Mouse (Mus musculus): ENCODE measurements at regions not wholly inside any gene's neighbourhood (a gene's known extent, or its start where the extent isn't known, plus 50 kb on each side); places are given as distances from the start of the nearest gene placed in this dataset.

DNA sequence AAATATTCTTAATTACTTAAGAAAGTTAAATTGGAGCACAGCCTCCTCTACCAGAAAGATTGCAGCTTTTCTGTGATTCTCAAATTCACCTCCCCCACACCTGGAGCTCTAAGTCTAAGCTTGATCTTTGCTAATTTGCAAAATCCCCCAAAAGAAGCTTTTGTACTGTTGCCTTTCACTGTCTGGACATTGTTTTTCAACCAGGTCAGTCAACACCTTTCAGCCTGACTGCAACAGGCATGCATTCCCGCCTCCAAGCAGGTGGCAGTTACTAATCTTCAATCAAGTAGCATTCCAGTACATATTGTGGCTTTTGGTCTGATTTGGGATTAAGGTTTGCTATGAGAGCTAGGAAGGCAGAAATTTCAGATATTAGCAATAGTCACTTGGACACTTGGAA, 717.4 kb upstream of the Gm5150 start:
- no peak overlapping the region for H3K9ac ChIP-seq (ENCODE audit: insufficient read depth, low read depth, low read length, poor library complexity, severe bottlenecking)
- no peaks in the 10 kb centered on the region; the same call in 1 of the 2 replicates for H3K36me3 ChIP-seq (ENCODE audit: control insufficient read depth, insufficient read depth, low read length, poor library complexity, severe bottlenecking)
- H3K4me3 ChIP-seq (ENCODE audit: insufficient read depth in 1 of 2, low read depth in 1 of 2, low read length in 2 of 2, poor library complexity in 1 of 2, severe bottlenecking in 1 of 2) = no peak overlapping the region
- H3K27ac ChIP-seq (ENCODE audit: insufficient read depth, low read depth, low read length, poor library complexity, severe bottlenecking) = peak overlapping the region; percentile 92; the same call in 1 of the 2 replicates
- in situ Hi-C loops (cut with MboI; ENCODE audit: low sequenced_read_pairs in 2 of 2, unreplicated experiment in 2 of 2) = no loop called here
- no peaks in the 10 kb centered on the region for H3K9me3 ChIP-seq (ENCODE audit: control insufficient read depth, insufficient read depth, low read depth, low read length)
- peaks cover 0 to 7% of the 10 kb centered on the region in 2 experiments; a peak in 2 of 4 replicates for H3K4me1 ChIP-seq (ENCODE audit: control insufficient read depth in 2 of 2, insufficient read depth in 2 of 2, low read length in 2 of 2, poor library complexity in 1 of 2)
- TF ChIP-seq ZNF384 (IDR thresholded peaks at IDR 0.05; ENCODE audit: low read depth, low read length) (no peak), CHD2 (IDR thresholded peaks at IDR 0.05; ENCODE audit: low read depth, low read length) (no peak), MAFK (IDR thresholded peaks at IDR 0.05; ENCODE audit: insufficient read depth, low read depth, low read length) (no peak), ZC3H11A (IDR thresholded peaks at IDR 0.05; ENCODE audit: borderline replicate concordance, low read depth, low read length) (no peak)
- DNase-seq (ENCODE audit: low read depth, low spot score) = peak; percentile 34

GRCm38 (mm10) chr3:16690955-16691354, 684.7 kb upstream of the Gm5150 start:
- Histone ChIP-seq H3K9me3 (ENCODE audit: control insufficient read depth, insufficient read depth, low read depth, low read length) (no peaks in the 10 kb centered on the region), H3K36me3 (ENCODE audit: control insufficient read depth, insufficient read depth, low read length, poor library complexity, severe bottlenecking) (no peaks in the 10 kb centered on the region), H3K27ac (ENCODE audit: insufficient read depth, low read depth, low read length, poor library complexity, severe bottlenecking) (no peak overlapping the region), H3K4me1 (ENCODE audit: control insufficient read depth in 2 of 2, insufficient read depth in 2 of 2, low read length in 2 of 2, poor library complexity in 1 of 2) (no peaks in the 10 kb centered on the region), H3K9ac (ENCODE audit: insufficient read depth, low read depth, low read length, poor library complexity, severe bottlenecking) (no peak overlapping the region), H3K4me3 (ENCODE audit: insufficient read depth in 1 of 2, low read depth in 1 of 2, low read length in 2 of 2, poor library complexity in 1 of 2, severe bottlenecking in 1 of 2) (no peak overlapping the region)
- TF ChIP-seq ZNF384 (IDR thresholded peaks at IDR 0.05; ENCODE audit: low read depth, low read length) (no peak), CHD2 (IDR thresholded peaks at IDR 0.05; ENCODE audit: low read depth, low read length) (no peak), HCFC1 (IDR thresholded peaks at IDR 0.05; ENCODE audit: borderline replicate concordance, insufficient read depth, low read length) (no peak), ZC3H11A (IDR thresholded peaks at IDR 0.05; ENCODE audit: borderline replicate concordance, low read depth, low read length) (no peak), MAFK (IDR thresholded peaks at IDR 0.05; ENCODE audit: insufficient read depth, low read depth, low read length) (no peak)
- in situ Hi-C loops (cut with MboI; ENCODE audit: low sequenced_read_pairs in 2 of 2, unreplicated experiment in 2 of 2) = no loop called here
- DNase-seq (ENCODE audit: low read depth, low spot score) = no peak

DNA sequence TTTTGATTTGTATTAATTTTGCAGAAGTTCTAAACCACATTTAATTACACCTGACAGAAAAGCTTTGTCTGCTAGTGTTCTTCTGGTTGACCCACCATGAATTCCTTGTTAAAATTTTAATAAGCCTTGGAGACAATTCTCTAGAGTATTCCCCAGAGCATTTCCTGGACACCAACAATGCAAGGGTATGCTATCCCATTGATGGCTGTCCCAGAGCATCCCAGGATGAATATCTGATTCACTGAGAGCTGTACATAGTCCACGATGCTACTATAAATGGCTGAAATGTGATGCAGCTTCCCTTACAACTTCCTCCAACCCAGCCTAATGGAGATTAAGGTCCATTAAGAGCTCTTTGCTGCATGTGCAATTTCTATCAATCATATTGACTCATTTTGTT, 682.7 kb upstream of the Gm5150 start:
- H3K9ac ChIP-seq (ENCODE audit: insufficient read depth, low read depth, low read length, poor library complexity, severe bottlenecking) = no peak overlapping the region
- DNase-seq (ENCODE audit: low read depth, low spot score) = no peak
- no peaks in the 10 kb centered on the region for H3K36me3 ChIP-seq (ENCODE audit: control insufficient read depth, insufficient read depth, low read length, poor library complexity, severe bottlenecking)
- H3K4me3 ChIP-seq (ENCODE audit: insufficient read depth in 1 of 2, low read depth in 1 of 2, low read length in 2 of 2, poor library complexity in 1 of 2, severe bottlenecking in 1 of 2) = no peak overlapping the region
- H3K9me3 ChIP-seq (ENCODE audit: control insufficient read depth, insufficient read depth, low read depth, low read length) = no peaks in the 10 kb centered on the region
- no peak for TF ChIP-seq ZC3H11A (IDR thresholded peaks at IDR 0.05; ENCODE audit: borderline replicate concordance, low read depth, low read length)
- no peak for TF ChIP-seq MAFK (IDR thresholded peaks at IDR 0.05; ENCODE audit: insufficient read depth, low read depth, low read length)
- TF ChIP-seq HCFC1 (IDR thresholded peaks at IDR 0.05; ENCODE audit: borderline replicate concordance, insufficient read depth, low read length) = no peak
- no peak for TF ChIP-seq ZNF384 (IDR thresholded peaks at IDR 0.05; ENCODE audit: low read depth, low read length)
- TF ChIP-seq CHD2 (IDR thresholded peaks at IDR 0.05; ENCODE audit: low read depth, low read length) = no peak
- no peaks in the 10 kb centered on the region for H3K4me1 ChIP-seq (ENCODE audit: control insufficient read depth in 2 of 2, insufficient read depth in 2 of 2, low read length in 2 of 2, poor library complexity in 1 of 2)
- H3K27ac ChIP-seq (ENCODE audit: insufficient read depth, low read depth, low read length, poor library complexity, severe bottlenecking) = no peak overlapping the region
- in situ Hi-C loops (cut with MboI; ENCODE audit: low sequenced_read_pairs in 2 of 2, unreplicated experiment in 2 of 2) = no loop called here

- no peak for DNase-seq (ENCODE audit: low read depth, low spot score)
- Histone ChIP-seq H3K4me1 (ENCODE audit: control insufficient read depth in 2 of 2, insufficient read depth in 2 of 2, low read length in 2 of 2, poor library complexity in 1 of 2) (no peaks in the 10 kb centered on the region), H3K4me3 (ENCODE audit: insufficient read depth in 1 of 2, low read depth in 1 of 2, low read length in 2 of 2, poor library complexity in 1 of 2, severe bottlenecking in 1 of 2) (no peak overlapping the region), H3K36me3 (ENCODE audit: control insufficient read depth, insufficient read depth, low read length, poor library complexity, severe bottlenecking) (no peaks in the 10 kb centered on the region), H3K9me3 (ENCODE audit: control insufficient read depth, insufficient read depth, low read depth, low read length) (no peaks in the 10 kb centered on the region), H3K27ac (ENCODE audit: insufficient read depth, low read depth, low read length, poor library complexity, severe bottlenecking) (no peak overlapping the region), H3K9ac (ENCODE audit: insufficient read depth, low read depth, low read length, poor library complexity, severe bottlenecking) (no peak overlapping the region)
- in situ Hi-C loops (cut with MboI; ENCODE audit: low sequenced_read_pairs in 2 of 2, unreplicated experiment in 2 of 2) = no loop called here
- TF ChIP-seq MAFK (IDR thresholded peaks at IDR 0.05; ENCODE audit: insufficient read depth, low read depth, low read length) (no peak), ZC3H11A (IDR thresholded peaks at IDR 0.05; ENCODE audit: borderline replicate concordance, low read depth, low read length) (no peak), CHD2 (IDR thresholded peaks at IDR 0.05; ENCODE audit: low read depth, low read length) (no peak), HCFC1 (IDR thresholded peaks at IDR 0.05; ENCODE audit: borderline replicate concordance, insufficient read depth, low read length) (no peak), ZNF384 (IDR thresholded peaks at IDR 0.05; ENCODE audit: low read depth, low read length) (no peak)
Observed at GRCm38 (mm10) chr3:16657566-16657965, 651.3 kb upstream of the Gm5150 start.

Measured in ES-E14 (cell line).